ENCODE assay signal across 8 mouse cellular contexts in genomic region chr17:47832501-47833028, GRCm38 (mm10). TPM values are rescaled to one million over a fixed set of nuclear protein-coding genes. Genes with fewer than 3 reads are reported as not detected.
DNase-seq lines count a peak whose midpoint lies in the region; ATAC-seq and TF ChIP-seq lines count a peak whose summit lies in the region.

No protein-coding gene starts in this region.

- H3K79me2 ChIP-seq in liver, adult 2 months (ENCODE audit: control insufficient read depth, insufficient read depth, low read length): no peaks in the 10 kb centered on the region

- H3K4me1 ChIP-seq in liver, adult 2 months (ENCODE audit: control insufficient read depth, insufficient read depth, low read length): peaks cover 4% of the 10 kb centered on the region; the same call in 1 of the 2 replicates
- H3K4me1 ChIP-seq in embryonic facial prominence, embryonic 15.5 days: peaks cover 50% of the 10 kb centered on the region
- H3K4me1 ChIP-seq in limb, embryonic 10.5 days: peaks cover 64% of the 10 kb centered on the region
- H3K4me1 ChIP-seq in neural tube, embryonic 12.5 days: peaks cover 42% of the 10 kb centered on the region

- peak overlapping the region; percentile 59 for H3K4me3 ChIP-seq in liver, adult 2 months (ENCODE audit: insufficient read depth, low read depth, low read length)
- H3K4me3 ChIP-seq in embryonic facial prominence, embryonic 15.5 days (replicated peaks): peak overlapping the region; percentile 61
- peak overlapping the region; percentile 71 for H3K4me3 ChIP-seq in limb, embryonic 10.5 days
- peak overlapping the region; percentile 54 for H3K4me3 ChIP-seq in neural tube, embryonic 12.5 days

- DNase-seq in liver, adult 2 months (ENCODE audit: extremely low read depth, low read depth, low spot score): no peak
- DNase-seq in liver: no peak
- DNase-seq in limb, embryonic 10.5 days (ENCODE audit: low spot score): no peak
- no peak for DNase-seq in ovary, postnatal 14 days (ENCODE audit: low spot score)
- no peak for DNase-seq in spleen, postnatal 36 days (ENCODE audit: low spot score in 2 of 2)

- peak overlapping the region; percentile 58 for H3K4me2 ChIP-seq in embryonic facial prominence, embryonic 15.5 days (replicated peaks)
- peak overlapping the region; percentile 86 for H3K4me2 ChIP-seq in neural tube, embryonic 12.5 days (replicated peaks)

- H3K27ac ChIP-seq in liver, adult 2 months (replicated peaks; ENCODE audit: insufficient read depth, low read depth, low read length): no peak overlapping the region
- peak overlapping the region; percentile 83 for H3K27ac ChIP-seq in embryonic facial prominence, embryonic 15.5 days (replicated peaks)
- H3K27ac ChIP-seq in limb, embryonic 10.5 days: peak overlapping the region; percentile 90
- H3K27ac ChIP-seq in neural tube, embryonic 12.5 days: no peak overlapping the region

- no peaks in the 10 kb centered on the region for H3K36me3 ChIP-seq in liver, adult 2 months (ENCODE audit: control insufficient read depth, insufficient read depth, low read length)
- H3K36me3 ChIP-seq in embryonic facial prominence, embryonic 15.5 days: peaks cover 10% of the 10 kb centered on the region; the same call in 1 of the 2 replicates
- H3K36me3 ChIP-seq in limb, embryonic 10.5 days: peaks cover 27% of the 10 kb centered on the region
- no peaks in the 10 kb centered on the region for H3K36me3 ChIP-seq in neural tube, embryonic 12.5 days

- no peak for TF ChIP-seq POLR2A in liver, adult 2 months (IDR thresholded peaks at IDR 0.05; ENCODE audit: extremely low read depth, insufficient read depth, low read length)

- H3K27me3 ChIP-seq in liver, adult 2 months (ENCODE audit: control insufficient read depth, insufficient read depth, low read length): peaks cover 9% of the 10 kb centered on the region
- H3K27me3 ChIP-seq in embryonic facial prominence, embryonic 15.5 days: no peaks in the 10 kb centered on the region
- H3K27me3 ChIP-seq in limb, embryonic 10.5 days (ENCODE audit: low read depth, poor library complexity, severe bottlenecking): peaks cover 39% of the 10 kb centered on the region
- H3K27me3 ChIP-seq in neural tube, embryonic 12.5 days (replicated peaks): peaks cover 41% of the 10 kb centered on the region

- no peak for TF ChIP-seq CTCF in liver, adult 2 months (IDR thresholded peaks at IDR 0.05; ENCODE audit: low read depth, low read length)

- H3K9ac ChIP-seq in liver, adult 2 months (ENCODE audit: low read depth, low read length): peak overlapping the region; percentile 44
- peak overlapping the region; percentile 47 for H3K9ac ChIP-seq in embryonic facial prominence, embryonic 15.5 days
- peak overlapping the region; percentile 64 for H3K9ac ChIP-seq in neural tube, embryonic 12.5 days

- no peaks in the 10 kb centered on the region for H3K9me3 ChIP-seq in embryonic facial prominence, embryonic 15.5 days (replicated peaks)
- H3K9me3 ChIP-seq in limb, embryonic 10.5 days (replicated peaks): no peaks in the 10 kb centered on the region
- H3K9me3 ChIP-seq in neural tube, embryonic 12.5 days: no peaks in the 10 kb centered on the region

- ATAC-seq in embryonic facial prominence, embryonic 15.5 days (ENCODE audit: insufficient number of reproducible peaks, low FRiP score, low TSS enrichment, low read depth): peak; percentile 27; the same call in 1 of the 2 replicates
- ATAC-seq in neural tube, embryonic 12.5 days (ENCODE audit: low FRiP score, low read depth): peak; percentile 59; the same call in 1 of the 2 replicates
- no peak for ATAC-seq in cerebellum, adult (ENCODE audit: insufficient number of reproducible peaks, low FRiP score, low TSS enrichment)

- 9% methylated on average over 17 of the region's 17 CpGs for WGBS in liver, adult 2 months
- WGBS in embryonic facial prominence, embryonic 15.5 days: under 1% methylated on average over 17 of the region's 17 CpGs
- WGBS in limb, embryonic 10.5 days: 2% methylated on average over 15 of the region's 17 CpGs
- 2% methylated on average over 17 of the region's 17 CpGs for WGBS in neural tube, embryonic 12.5 days

RNA-seq across cellular contexts. Expression of gene Mdfi, which starts 1.9 kb away (rescaled TPM):
- total RNA-seq in liver, adult 2 months (2014; rRNA removed): 0.65 and 0.67 TPM in 2 replicates
- polyA plus RNA-seq in liver, adult 2 months (2012; rRNA removed): 1.8 and 2.9 TPM in 2 replicates
- polyA plus RNA-seq in embryonic facial prominence, embryonic 15.5 days (2015; fragmentation: Nextera tagmentation; extraction: Ambion mirVana): 21.2 and 25.3 TPM in 2 replicates
- 18.9 and 21.6 TPM in 2 replicates for polyA plus RNA-seq in limb, embryonic 10.5 days (2016; fragmentation: Nextera tagmentation; extraction: Ambion mirVana)
- polyA plus RNA-seq in neural tube, embryonic 12.5 days (2016; fragmentation: Nextera tagmentation; extraction: Ambion mirVana): 12.9 and 13.9 TPM in 2 replicates

Comparison
In these comparisons a context has a peak if more than half of its experiments do, and no peak if none do; other contexts are left out.
1. H3K27ac ChIP-seq: peak in embryonic facial prominence, embryonic 15.5 days (single experiment) and limb, embryonic 10.5 days (single experiment); none in liver, adult 2 months (single experiment) and neural tube, embryonic 12.5 days (single experiment).
2. Peak in every context shown above with its lines, with median percentiles within 50 percentile points of each other: H3K4me3 ChIP-seq and H3K9ac ChIP-seq.